Mouse (Mus musculus): ENCODE results near the gene Itch. TPM values are rescaled to one million over a fixed set of nuclear protein-coding genes. Genes with fewer than 3 reads are reported as not detected.

The Itch gene
- total and polyA plus RNA-seq, 3 experiments = 15.2 to 53.6 (median 18.1) TPM

DNA sequence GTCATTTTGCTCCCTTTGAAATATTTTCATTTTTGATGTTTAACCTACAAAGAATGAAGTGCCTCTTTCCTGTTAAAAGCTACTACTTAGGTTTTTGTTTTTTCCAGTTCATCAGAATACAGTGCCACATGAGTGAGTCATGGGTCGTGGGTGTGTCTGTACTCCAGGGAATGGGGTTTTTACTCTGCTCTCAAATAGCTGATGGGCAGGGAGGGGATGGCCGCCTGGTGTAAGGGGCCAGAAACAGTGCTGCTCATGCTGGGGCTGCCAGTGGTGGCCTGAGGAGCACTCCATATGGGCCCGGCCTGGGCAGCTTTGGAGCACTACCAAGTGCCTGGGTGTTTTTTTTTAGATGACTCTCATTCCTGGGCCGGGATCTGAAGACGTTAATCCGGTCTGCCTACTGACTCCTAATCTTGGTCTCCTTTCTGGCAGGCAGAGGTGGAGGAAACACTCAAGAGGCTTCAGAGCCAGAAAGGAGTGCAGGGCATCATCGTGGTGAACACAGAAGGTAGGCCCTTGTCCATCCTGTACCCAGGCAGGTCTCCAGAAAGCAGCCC, 109.1 kb downstream of the Itch start:
- H3K27ac ChIP-seq (ENCODE audit: control insufficient read depth, low read depth, low read length) = no peak overlapping the region
- H3K27me3 ChIP-seq (ENCODE audit: control insufficient read depth in 1 of 2, insufficient read depth in 2 of 2, low read length in 2 of 2) = no peaks in the 10 kb centered on the region
- no peak overlapping the region for H3K4me3 ChIP-seq (ENCODE audit: control insufficient read depth in 1 of 2, insufficient read depth in 1 of 2, low read depth in 2 of 2, low read length in 2 of 2)
- H3K9ac ChIP-seq (ENCODE audit: control insufficient read depth, low read depth, low read length, poor library complexity, severe bottlenecking) = no peak overlapping the region
- peaks cover 23% of the 10 kb centered on the region for H3K79me2 ChIP-seq (ENCODE audit: control insufficient read depth, insufficient read depth, low read length, poor library complexity)
- H3K36me3 ChIP-seq (ENCODE audit: control insufficient read depth in 1 of 2, insufficient read depth in 2 of 2, low read length in 2 of 2) = peaks cover 2 to 7% of the 10 kb centered on the region in 2 experiments; a peak in 3 of 4 replicates
- H3K4me1 ChIP-seq (ENCODE audit: control insufficient read depth in 1 of 2, insufficient read depth in 2 of 2, low read length in 2 of 2) = peaks cover 0 to 14% of the 10 kb centered on the region in 2 experiments; a peak in 2 of 4 replicates
- no peak for TF ChIP-seq POLR2A (IDR thresholded peaks at IDR 0.05; ENCODE audit: control insufficient read depth in 1 of 2, insufficient read depth in 1 of 2, low read depth in 1 of 2, low read length in 2 of 2, poor library complexity in 1 of 2)
- no peak for DNase-seq (ENCODE audit: low read depth, low spot score)
- no peaks in the 10 kb centered on the region for H3K9me3 ChIP-seq (replicated peaks; ENCODE audit: insufficient read depth, low read length)

DNA sequence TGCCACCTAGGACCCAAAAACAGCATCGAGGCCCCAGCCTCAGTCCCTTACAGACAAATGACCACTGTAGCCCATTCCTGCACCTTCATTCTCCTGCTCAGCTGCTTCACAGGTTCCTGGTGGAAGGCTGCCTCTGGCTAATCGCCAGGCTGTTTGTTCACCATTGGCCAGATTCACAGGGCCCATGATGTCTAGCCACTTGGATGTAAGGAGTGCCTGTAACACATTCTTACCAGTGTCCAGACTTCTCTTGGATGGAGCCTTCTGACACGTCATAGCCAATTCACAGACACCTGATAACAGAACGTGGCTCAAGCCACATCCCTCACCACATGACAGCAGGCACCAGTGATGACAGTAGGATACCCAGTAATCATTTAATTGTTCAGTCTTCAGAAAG, 112.9 kb downstream of the Itch start:
- Histone ChIP-seq H3K36me3 (ENCODE audit: control insufficient read depth in 1 of 2, insufficient read depth in 2 of 2, low read length in 2 of 2) (peaks cover 0 to 7% of the 10 kb centered on the region in 2 experiments; a peak in 2 of 4 replicates), H3K4me3 (ENCODE audit: control insufficient read depth in 1 of 2, insufficient read depth in 1 of 2, low read depth in 2 of 2, low read length in 2 of 2) (no peak overlapping the region), H3K27ac (ENCODE audit: control insufficient read depth, low read depth, low read length) (no peak overlapping the region), H3K9ac (ENCODE audit: control insufficient read depth, low read depth, low read length, poor library complexity, severe bottlenecking) (no peak overlapping the region), H3K79me2 (ENCODE audit: control insufficient read depth, insufficient read depth, low read length, poor library complexity) (no peaks in the 10 kb centered on the region; the same call in 1 of the 2 replicates), H3K27me3 (ENCODE audit: control insufficient read depth in 1 of 2, insufficient read depth in 2 of 2, low read length in 2 of 2) (no peaks in the 10 kb centered on the region; a peak in 1 of 4 replicates), H3K9me3 (replicated peaks; ENCODE audit: insufficient read depth, low read length) (no peaks in the 10 kb centered on the region), H3K4me1 (ENCODE audit: control insufficient read depth in 1 of 2, insufficient read depth in 2 of 2, low read length in 2 of 2) (no peaks in the 10 kb centered on the region)
- TF ChIP-seq EP300 (IDR thresholded peaks at IDR 0.05; ENCODE audit: low read depth in 1 of 2, low read length in 2 of 2) (no peak), MYB (IDR thresholded peaks at IDR 0.05; ENCODE audit: low read depth, low read length) (no peak), MAFK (IDR thresholded peaks at IDR 0.05; ENCODE audit: borderline replicate concordance, low read depth, low read length) (no peak), USF2 (IDR thresholded peaks at IDR 0.05; ENCODE audit: borderline replicate concordance in 1 of 2, insufficient read depth in 1 of 2, low read depth in 1 of 2, low read length in 2 of 2) (no peak), NELFE (IDR thresholded peaks at IDR 0.05; ENCODE audit: low read depth, low read length) (no peak), TAL1 (IDR thresholded peaks at IDR 0.05; ENCODE audit: low read length) (no peak), MAX (IDR thresholded peaks at IDR 0.05; ENCODE audit: low read length) (no peak), RAD21 (IDR thresholded peaks at IDR 0.05; ENCODE audit: low read depth, low read length) (no peak), TCF12 (IDR thresholded peaks at IDR 0.05; ENCODE audit: low read depth, low read length) (no peak), POLR2A (IDR thresholded peaks at IDR 0.05; ENCODE audit: control insufficient read depth in 1 of 2, insufficient read depth in 1 of 2, low read depth in 1 of 2, low read length in 2 of 2, poor library complexity in 1 of 2) (no peak), E2F4 (IDR thresholded peaks at IDR 0.05; ENCODE audit: borderline replicate concordance, low read depth, low read length) (no peak), ZC3H11A (IDR thresholded peaks at IDR 0.05; ENCODE audit: low read depth, low read length) (no peak), ELF1 (IDR thresholded peaks at IDR 0.05; ENCODE audit: low read depth, low read length) (no peak), ZMIZ1 (IDR thresholded peaks at IDR 0.05; ENCODE audit: low read depth, low read length) (no peak), KAT2A (conservative IDR thresholded peaks at IDR 0.05; ENCODE audit: low read depth, low read length) (no peak), HCFC1 (IDR thresholded peaks at IDR 0.05; ENCODE audit: low read depth, low read length) (no peak), ZKSCAN1 (IDR thresholded peaks at IDR 0.05; ENCODE audit: low read depth, low read length) (no peak), MXI1 (IDR thresholded peaks at IDR 0.05; ENCODE audit: low read depth, low read length) (no peak)
- DNase-seq (ENCODE audit: low read depth, low spot score) = no peak
